Mouse (Mus musculus) intestine, embryonic 15.5 days (tissue): Measurements from ENCODE around the gene Wnk2. TPM values are rescaled to one million over a fixed set of nuclear protein-coding genes. Genes with fewer than 3 reads are reported as not detected.

Experiments used
- ATAC-seq: fragments of 200-750 bp; cut with Nextera tagmentation; 2 replicates; pipeline ENCODE4 v1.8.0; 2017; ENCODE audit warnings: moderate TSS enrichment, moderate library complexity
- H3K27ac ChIP-seq: fragments of 300-500 bp; sonication (generic); 2 replicates; pipeline ENCODE4 v1.5.1; 2015; ENCODE audit warnings: mild to moderate bottlenecking, inconsistent platforms
- H3K27me3 ChIP-seq: fragments of 300-500 bp; sonication (generic); replicated peaks from 2 replicates; pipeline ENCODE4 v1.6.1; 2015; ENCODE audit warnings: inconsistent platforms
- H3K36me3 ChIP-seq: fragments of 300-500 bp; sonication (generic); 2 replicates; pipeline ENCODE4 v1.6.1; 2015; ENCODE audit warnings: inconsistent platforms
- H3K4me1 ChIP-seq: fragments of 300-500 bp; sonication (generic); replicated peaks from 2 replicates; pipeline ENCODE4 v1.6.1; 2015; ENCODE audit warnings: inconsistent platforms
- H3K4me2 ChIP-seq: fragments of 300-500 bp; sonication (generic); replicated peaks from 2 replicates; pipeline ENCODE4 v1.6.1; 2015; ENCODE audit warnings: mild to moderate bottlenecking, inconsistent platforms
- H3K4me3 ChIP-seq: fragments of 300-500 bp; sonication (generic); replicated peaks from 2 replicates; pipeline ENCODE4 v1.5.1; 2015; ENCODE audit warnings: inconsistent platforms
- H3K9ac ChIP-seq: fragments of 300-500 bp; sonication (generic); 2 replicates; pipeline ENCODE4 v1.6.1; 2015; ENCODE audit warnings: inconsistent platforms
- H3K9me3 ChIP-seq: fragments of 300-500 bp; sonication (generic); 2 replicates; pipeline ENCODE4 v1.6.1; 2016; ENCODE audit warnings: inconsistent platforms
- WGBS: fragments of 180-500 bp; shearing (Covaris S2); methylation state at CpG from one replicate; pipeline ENCODE4 v1.1.7; 2015; 5-methylcytosine and 5-hydroxymethylcytosine counted together
- polyA plus RNA-seq: library from polyadenylated mRNA; unstranded; fragments of >200 nt; fragmentation: Nextera tagmentation; extraction: Ambion mirVana; gene quantifications from 2 replicates; pipeline ENCODE4 v1.2.1, GENCODE M21; 2015

The Wnk2 gene
- 3.1 and 4.1 TPM in 2 replicates for polyA plus RNA-seq

GRCm38 (mm10) chr13:49147858-49148226 lies at the start of gene Wnk2:
Gene Wnk2 (minus strand): TSS chr13:49148014.
- peak; percentile 88 for ATAC-seq
- H3K27ac ChIP-seq = peak within 1 kb of the TSS; percentile 57
- WGBS = under 1% methylated on average over 43 of the region's 43 CpGs

GRCm38 (mm10) chr13:49196766-49197165 lies 49.0 kb upstream of the Wnk2 start:
- Histone ChIP-seq H3K27ac (no peak overlapping the region), H3K9me3 (no peaks in the 10 kb centered on the region), H3K27me3 (no peaks in the 10 kb centered on the region), H3K4me2 (no peak overlapping the region), H3K4me3 (no peak overlapping the region), H3K4me1 (peaks cover 1% of the 10 kb centered on the region; the same call in 1 of the 2 replicates), H3K36me3 (no peaks in the 10 kb centered on the region), H3K9ac (no peak overlapping the region)
- WGBS = 70% methylated on average over 6 of the region's 6 CpGs
- no peak for ATAC-seq

More at GRCm38 (mm10) chr13:49147858-49148226, at the start of gene Wnk2:
- Histone ChIP-seq H3K9ac (peak within 1 kb of the TSS; percentile 75), H3K36me3 (no peaks in the 10 kb centered on the region), H3K4me3 (peak within 1 kb of the TSS; percentile 80), H3K9me3 (no peaks in the 10 kb centered on the region), H3K4me2 (peak within 1 kb of the TSS; percentile 98), H3K27me3 (peaks cover 7% of the 10 kb centered on the region), H3K4me1 (peaks cover 22% of the 10 kb centered on the region)

- no peaks in the 10 kb centered on the region for H3K27me3 ChIP-seq
- no peaks in the 10 kb centered on the region for H3K36me3 ChIP-seq
- ATAC-seq = no peak
- H3K4me1 ChIP-seq = peaks cover 7% of the 10 kb centered on the region
- H3K27ac ChIP-seq = no peak overlapping the region
- 80% methylated on average over 5 of the region's 5 CpGs for WGBS
- H3K4me2 ChIP-seq = no peak overlapping the region
- H3K9me3 ChIP-seq = no peaks in the 10 kb centered on the region
- H3K4me3 ChIP-seq = no peak overlapping the region
- no peak overlapping the region for H3K9ac ChIP-seq
These were observed 48.4 kb upstream of the Wnk2 start for GRCm38 (mm10) chr13:49196211-49196610.

- Histone ChIP-seq H3K9ac (no peak overlapping the region), H3K4me3 (no peak overlapping the region), H3K36me3 (no peaks in the 10 kb centered on the region), H3K4me2 (no peak overlapping the region), H3K9me3 (no peaks in the 10 kb centered on the region), H3K27ac (no peak overlapping the region), H3K27me3 (no peaks in the 10 kb centered on the region), H3K4me1 (peaks cover 11% of the 10 kb centered on the region)
- WGBS = 88% methylated on average over 7 of the region's 7 CpGs
- ATAC-seq = no peak
These were observed 47.8 kb upstream of the Wnk2 start for GRCm38 (mm10) chr13:49195651-49196050.

GRCm38 (mm10) chr13:49194811-49195210 lies 47.0 kb upstream of the Wnk2 start:
- H3K9me3 ChIP-seq = no peaks in the 10 kb centered on the region
- H3K27ac ChIP-seq = no peak overlapping the region
- no peak overlapping the region for H3K4me2 ChIP-seq
- ATAC-seq = no peak
- 94% methylated on average over 13 of the region's 13 CpGs for WGBS
- no peak overlapping the region for H3K9ac ChIP-seq
- no peaks in the 10 kb centered on the region for H3K27me3 ChIP-seq
- H3K4me3 ChIP-seq = no peak overlapping the region
- H3K4me1 ChIP-seq = peaks cover 19% of the 10 kb centered on the region
- H3K36me3 ChIP-seq = no peaks in the 10 kb centered on the region

DNA sequence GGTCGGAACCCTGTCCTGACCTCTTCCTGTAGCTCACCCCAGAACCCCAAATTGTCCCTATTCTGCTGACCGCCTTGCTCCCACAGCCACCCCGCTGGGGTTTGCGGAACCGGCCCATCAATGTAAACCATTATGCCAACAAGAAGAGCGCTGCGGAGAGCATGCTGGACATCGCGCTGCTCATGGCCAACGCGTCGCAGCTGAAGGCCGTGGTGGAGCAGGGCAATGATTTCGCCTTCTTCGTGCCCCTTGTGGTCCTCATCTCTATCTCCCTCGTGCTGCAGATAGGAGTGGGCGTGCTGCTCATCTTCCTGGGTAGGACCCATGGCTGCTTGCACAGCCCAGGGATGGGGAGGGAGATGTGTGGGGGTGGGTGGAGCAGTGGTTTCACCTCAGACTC lies 45.8 kb upstream of the Wnk2 start:
- H3K4me1 ChIP-seq = peaks cover 27% of the 10 kb centered on the region

GRCm38 (mm10) chr13:49192156-49192855 lies 44.5 kb upstream of the Wnk2 start:
- Histone ChIP-seq H3K4me2 (no peak overlapping the region), H3K4me1 (peaks cover 36% of the 10 kb centered on the region), H3K4me3 (no peak overlapping the region), H3K9ac (no peak overlapping the region), H3K27ac (no peak overlapping the region), H3K27me3 (no peaks in the 10 kb centered on the region), H3K36me3 (no peaks in the 10 kb centered on the region), H3K9me3 (no peaks in the 10 kb centered on the region)
- no peak for ATAC-seq
- 73% methylated on average over 16 of the region's 16 CpGs for WGBS

More for the DNA sequence above, 45.8 kb upstream of the Wnk2 start:
- WGBS = 95% methylated on average over 17 of the region's 17 CpGs
- Histone ChIP-seq H3K36me3 (no peaks in the 10 kb centered on the region), H3K27ac (no peak overlapping the region), H3K9ac (no peak overlapping the region), H3K9me3 (no peaks in the 10 kb centered on the region), H3K4me2 (no peak overlapping the region), H3K4me3 (no peak overlapping the region), H3K27me3 (no peaks in the 10 kb centered on the region)
- ATAC-seq = no peak

GRCm38 (mm10) chr13:49191673-49192035 lies 43.8 kb upstream of the Wnk2 start:
- Histone ChIP-seq H3K36me3 (no peaks in the 10 kb centered on the region), H3K4me3 (no peak overlapping the region), H3K9me3 (no peaks in the 10 kb centered on the region), H3K4me1 (peaks cover 41% of the 10 kb centered on the region), H3K27me3 (no peaks in the 10 kb centered on the region), H3K4me2 (no peak overlapping the region; the same call in 1 of the 2 replicates), H3K27ac (peak overlapping the region; percentile 14; the same call in 1 of the 2 replicates), H3K9ac (no peak overlapping the region; the same call in 1 of the 2 replicates)
- ATAC-seq = no peak
- 41% methylated on average over 5 of the region's 5 CpGs for WGBS

GRCm38 (mm10) chr13:49190876-49191672 lies 43.3 kb upstream of the Wnk2 start:
- Histone ChIP-seq H3K4me1 (peaks cover 46% of the 10 kb centered on the region), H3K27me3 (no peaks in the 10 kb centered on the region), H3K36me3 (no peaks in the 10 kb centered on the region), H3K4me2 (no peak overlapping the region; the same call in 1 of the 2 replicates), H3K4me3 (no peak overlapping the region), H3K9ac (peak overlapping the region; percentile 12; the same call in 1 of the 2 replicates), H3K9me3 (no peaks in the 10 kb centered on the region), H3K27ac (peak overlapping the region; percentile 14)
- 54% methylated on average over 7 of the region's 7 CpGs for WGBS
- no peak for ATAC-seq

DNA sequence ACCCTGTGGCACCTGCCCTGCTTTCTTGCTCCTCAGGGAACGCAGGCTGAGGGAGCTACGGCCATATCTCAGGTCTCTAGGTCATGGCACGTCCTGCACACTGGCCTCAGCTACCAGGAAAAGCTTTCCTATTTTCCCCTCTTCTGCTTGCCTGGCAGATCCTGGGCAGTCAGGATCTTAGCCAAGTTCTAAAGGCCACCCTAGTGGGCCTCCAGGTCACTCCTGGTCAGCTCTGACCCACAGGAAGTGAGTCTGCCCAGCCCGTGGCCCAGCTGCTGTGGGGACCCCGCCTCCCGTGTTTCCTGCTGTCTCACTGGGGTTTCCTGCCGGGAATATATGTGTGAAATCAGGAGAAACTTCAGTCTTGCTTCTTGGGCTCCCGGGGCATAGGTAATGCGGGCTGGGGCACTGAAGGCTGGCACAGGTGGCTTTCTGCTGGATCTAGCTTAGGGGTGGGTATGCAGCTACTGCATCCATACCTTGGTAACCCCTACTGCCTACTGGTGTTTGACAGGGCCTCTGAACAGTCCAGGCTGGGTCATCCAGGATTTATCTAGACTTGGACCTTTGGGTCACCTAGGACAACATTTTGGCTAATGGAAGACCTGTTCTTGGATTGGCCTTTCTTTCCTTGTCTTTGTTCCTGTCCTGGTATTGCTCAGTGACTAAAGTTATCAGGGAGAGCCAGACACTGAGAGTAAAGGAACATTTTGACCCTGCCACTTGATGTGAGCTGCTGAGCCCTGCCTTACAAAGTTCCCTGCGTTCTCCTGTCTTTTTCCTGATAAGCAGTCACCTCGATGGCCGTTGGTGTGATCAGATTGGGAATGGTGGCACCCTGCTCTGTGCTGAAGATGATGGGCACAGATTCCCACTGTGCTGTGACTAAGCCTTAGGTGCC lies 42.4 kb upstream of the Wnk2 start:
- Histone ChIP-seq H3K4me2 (no peak overlapping the region), H3K4me3 (no peak overlapping the region), H3K27ac (0 out of 2 replicates have a peak overlapping the region, but pooled peaks have one; percentile 14), H3K27me3 (no peaks in the 10 kb centered on the region), H3K36me3 (no peaks in the 10 kb centered on the region), H3K9me3 (no peaks in the 10 kb centered on the region), H3K9ac (no peak overlapping the region), H3K4me1 (peaks cover 46% of the 10 kb centered on the region)
- 58% methylated on average over 12 of the region's 12 CpGs for WGBS
- no peak for ATAC-seq

- Histone ChIP-seq H3K9me3 (no peaks in the 10 kb centered on the region), H3K9ac (no peak overlapping the region), H3K4me3 (no peak overlapping the region), H3K36me3 (no peaks in the 10 kb centered on the region), H3K4me1 (peaks cover 46% of the 10 kb centered on the region), H3K27me3 (no peaks in the 10 kb centered on the region), H3K4me2 (peak overlapping the region; percentile 100; the same call in 1 of the 2 replicates), H3K27ac (no peak overlapping the region)
- no peak for ATAC-seq
- 69% methylated on average over 2 of the region's 2 CpGs for WGBS
These were observed 41.1 kb upstream of the Wnk2 start for GRCm38 (mm10) chr13:49188966-49189360.
